Comparison of ENCODE assay signal across 21 mouse cellular contexts in the genomic region with DNA sequence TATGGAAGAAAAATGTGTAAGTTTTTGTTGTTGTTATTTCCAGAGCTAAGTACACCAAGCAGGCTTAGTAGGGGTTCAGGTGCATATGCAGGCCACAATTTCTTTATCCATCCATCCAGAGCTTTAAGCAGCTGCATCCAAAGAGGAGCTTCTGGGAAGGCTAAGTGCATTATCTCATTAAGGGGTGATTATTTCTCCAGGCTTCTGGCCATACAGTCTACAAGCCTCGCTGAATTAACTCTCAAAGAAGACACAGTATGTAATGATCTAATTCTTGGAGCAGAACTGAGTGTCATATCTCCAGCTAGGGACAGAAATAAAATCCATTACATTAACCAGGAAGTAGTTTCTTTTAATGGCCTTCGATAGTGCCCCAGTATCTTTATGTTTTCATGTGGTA.
"Had no signal": no experiment of that assay in that cellular context is flagged by ENCODE, and none has a peak within 500 bp of the region (broad histone marks: within the 10 kb centered on the region; RNA-seq: fewer than 3 reads in every experiment).

No protein-coding gene starts in this region.

- H3K4me1 ChIP-seq: limb, embryonic 10.5 days; limb, embryonic 13.5 days; liver, embryonic 12.5 days; liver, embryonic 15.5 days; lung, embryonic 15.5 days; midbrain, embryonic 10.5 days; midbrain, embryonic 13.5 days had no signal

- H3K9ac ChIP-seq: limb, embryonic 13.5 days; liver, embryonic 12.5 days; liver, embryonic 15.5 days; lung, embryonic 15.5 days; midbrain, embryonic 13.5 days had no signal

- H3K4me2 ChIP-seq: limb, embryonic 13.5 days; liver, embryonic 12.5 days; liver, embryonic 15.5 days; lung, embryonic 15.5 days; midbrain, embryonic 13.5 days had no signal

- H3K27me3 ChIP-seq: limb, embryonic 13.5 days; liver, embryonic 12.5 days; liver, embryonic 15.5 days; lung, embryonic 15.5 days; megakaryocyte, embryonic 14.5 days; midbrain, embryonic 13.5 days had no signal

- H3K36me3 ChIP-seq: limb, embryonic 10.5 days; limb, embryonic 13.5 days; liver, embryonic 12.5 days; liver, embryonic 15.5 days; lung, embryonic 15.5 days; midbrain, embryonic 10.5 days; midbrain, embryonic 13.5 days had no signal

- H3K9me3 ChIP-seq: limb, embryonic 10.5 days; limb, embryonic 13.5 days; liver, embryonic 12.5 days; liver, embryonic 15.5 days; lung, embryonic 15.5 days; megakaryocyte, embryonic 14.5 days; midbrain, embryonic 10.5 days; midbrain, embryonic 13.5 days had no signal

- ATAC-seq: liver, embryonic 12.5 days; midbrain, embryonic 13.5 days had no signal

- H3K27ac ChIP-seq: layer of hippocampus, adult 2 months; limb, embryonic 10.5 days; limb, embryonic 13.5 days; liver, embryonic 12.5 days; liver, embryonic 15.5 days; lung, embryonic 15.5 days; midbrain, embryonic 10.5 days; midbrain, embryonic 13.5 days; stomach, postnatal 0 days had no signal

- H3K4me3 ChIP-seq: layer of hippocampus, adult 2 months; limb, embryonic 10.5 days; limb, embryonic 13.5 days; liver, embryonic 12.5 days; liver, embryonic 15.5 days; lung, embryonic 15.5 days; megakaryocyte, embryonic 14.5 days; midbrain, embryonic 10.5 days; midbrain, embryonic 13.5 days had no signal

- DNase-seq: kidney, adult 18-20 months; kidney, adult 9 months; kidney, postnatal 25 days; layer of hippocampus, adult 9-11 months; liver; lung, adult 18-20 months; lung, postnatal 10 days; lung, postnatal 36 days; thymus, adult 2 months; thymus, postnatal 14 days; thymus, postnatal 4 days had no signal
